Mouse (Mus musculus) adrenal gland, postnatal 36 days (tissue): Measurements from ENCODE around the gene Zfp592. TPM values are rescaled to one million over a fixed set of nuclear protein-coding genes. Genes with fewer than 3 reads are reported as not detected.

Experiments used
- DNase-seq, 2 experiments: peaks; one replicate each; pipeline ENCODE4 v3.0.0; 2021; ENCODE audit warnings: mixed read lengths in 1 of 2
- total RNA-seq, 2 experiments: library from RNA; stranded (reverse); gene quantifications; 2 replicates each; pipeline ENCODE4 v1.2.3; 2021

Zfp592 gene
- total RNA-seq, 2 experiments from 2014 or later: 21.9 to 34.3 TPM

DNA sequence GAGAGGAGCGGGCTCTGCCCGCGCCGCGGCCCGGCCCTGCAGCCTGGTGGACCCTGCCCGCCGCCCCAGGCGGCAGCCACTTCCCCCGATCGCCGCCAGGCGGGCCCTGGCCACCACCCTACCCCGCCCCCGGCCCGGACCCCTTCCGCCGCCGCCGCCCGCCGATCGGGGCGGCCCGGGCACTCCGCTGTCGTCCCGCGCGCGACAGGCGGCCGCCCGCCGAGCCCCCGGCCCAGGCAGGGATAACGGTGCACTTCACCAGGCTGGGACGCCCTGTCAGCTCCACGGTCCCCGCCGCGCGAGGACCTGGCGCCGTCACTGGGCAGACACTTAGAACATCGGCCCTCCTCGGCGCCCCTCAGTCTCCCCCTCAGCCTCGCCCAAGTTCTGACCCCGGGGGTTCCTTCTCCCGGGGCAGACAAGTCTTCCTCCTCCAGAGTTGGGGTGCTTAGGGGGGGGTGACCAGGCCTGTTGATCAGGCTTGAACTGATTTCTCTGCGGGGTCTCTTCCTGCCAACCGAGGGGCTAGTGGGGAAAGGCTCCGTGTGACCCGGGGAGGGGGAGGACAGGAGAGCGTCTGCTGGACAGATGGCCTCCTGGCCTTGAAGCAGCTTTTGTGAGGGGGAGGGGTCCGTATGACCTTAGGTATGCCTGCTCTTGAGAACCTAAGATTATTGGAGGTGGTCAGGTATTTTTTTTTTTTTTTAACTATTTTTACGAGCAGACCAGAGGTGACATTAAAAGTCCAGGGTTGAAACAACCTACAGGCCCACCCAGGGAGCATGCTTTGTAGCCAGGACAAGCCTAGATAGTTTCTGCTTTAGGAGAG, 567 bp downstream of the Zfp592 start:
- peak; percentile 64 to 80 for DNase-seq

GRCm38 (mm10) chr7:80994663-80995005, 1.2 kb downstream of the Zfp592 start:
- no peak for DNase-seq

DNA sequence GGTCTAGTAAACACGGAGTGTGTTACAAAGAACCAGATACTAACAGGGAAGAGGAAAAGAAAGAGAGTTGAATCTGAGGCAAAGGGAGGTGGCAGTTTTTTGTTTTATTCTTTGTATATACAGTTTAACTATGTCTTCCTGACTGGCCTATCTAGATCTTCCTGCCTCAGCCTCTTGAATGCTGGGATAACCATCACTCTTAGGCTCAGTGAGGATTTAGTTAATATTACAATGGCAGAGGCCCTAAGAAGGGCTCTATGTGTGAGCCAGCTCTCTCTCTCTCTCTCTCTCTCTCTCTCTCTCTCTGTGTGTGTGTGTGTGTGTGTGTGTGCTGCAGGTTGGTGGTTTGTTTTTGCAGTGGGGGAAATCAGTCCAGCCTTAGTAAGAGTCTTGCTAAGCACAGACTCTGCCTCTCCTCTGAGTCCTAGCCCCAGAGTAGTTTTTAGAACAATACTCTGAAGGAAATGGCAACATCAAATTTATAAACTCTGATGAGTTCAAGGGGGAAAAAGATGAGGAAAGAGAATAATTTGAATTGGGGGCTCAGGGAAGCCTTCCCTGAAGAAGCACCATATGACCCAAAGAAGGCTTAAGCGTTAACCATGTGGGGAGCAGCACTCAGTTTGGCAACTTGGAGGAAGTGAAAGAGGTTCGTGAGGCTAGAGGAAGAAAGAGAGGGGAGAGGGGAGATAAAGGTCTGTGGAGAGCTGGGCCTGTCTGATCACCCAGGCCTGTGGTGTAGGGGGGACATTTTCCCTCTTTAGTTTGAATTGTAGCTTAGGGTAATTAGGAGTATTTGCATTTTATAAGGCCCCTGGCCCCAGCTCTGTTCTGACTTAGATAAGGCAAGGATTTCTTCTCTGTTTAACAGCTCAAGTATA, 2.0 kb downstream of the Zfp592 start:
- no peak for DNase-seq

- peak; percentile 31 to 60 for DNase-seq
These were observed 4.3 kb downstream of the Zfp592 start for GRCm38 (mm10) chr7:80997776-80998175.

DNA sequence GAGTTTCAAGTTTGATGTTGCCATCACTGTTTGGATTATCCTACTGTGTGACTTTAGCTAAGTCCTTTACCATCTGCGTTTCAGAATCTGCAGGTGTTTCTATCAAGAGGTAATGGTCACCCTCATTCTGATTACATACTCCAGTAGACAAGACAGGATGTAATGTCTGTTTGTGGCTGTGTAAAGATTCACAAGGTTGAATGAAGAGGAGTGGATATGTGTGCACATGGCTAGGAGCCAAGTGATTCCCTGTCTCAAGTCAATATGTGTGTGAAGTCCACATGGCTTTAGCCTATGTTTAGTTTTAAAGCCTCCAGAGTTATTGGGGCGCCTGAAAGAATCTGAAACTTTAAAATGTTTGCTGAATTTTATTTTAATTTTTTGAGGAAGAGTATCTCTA, 6.1 kb downstream of the Zfp592 start:
- DNase-seq: no peak

DNA sequence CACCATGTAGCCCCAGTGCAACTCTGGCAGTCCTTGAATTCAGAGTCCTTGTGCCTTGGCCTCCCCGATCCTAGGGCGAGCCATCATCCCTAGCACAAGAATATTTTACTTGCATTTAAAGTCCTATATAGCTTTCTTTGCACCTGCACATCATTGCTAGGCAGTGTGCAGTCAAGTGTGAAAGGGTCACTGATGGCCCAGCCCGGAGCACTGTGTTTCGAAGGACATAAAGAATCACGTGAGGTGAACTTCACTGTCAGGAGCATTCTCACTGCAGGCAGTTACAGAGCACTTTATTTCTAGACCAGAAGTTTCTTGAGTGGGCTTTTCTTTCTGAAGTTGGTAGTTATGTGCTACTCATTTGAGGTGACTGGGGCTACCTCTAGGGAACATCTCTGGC, 8.4 kb downstream of the Zfp592 start:
- DNase-seq: no peak

DNA sequence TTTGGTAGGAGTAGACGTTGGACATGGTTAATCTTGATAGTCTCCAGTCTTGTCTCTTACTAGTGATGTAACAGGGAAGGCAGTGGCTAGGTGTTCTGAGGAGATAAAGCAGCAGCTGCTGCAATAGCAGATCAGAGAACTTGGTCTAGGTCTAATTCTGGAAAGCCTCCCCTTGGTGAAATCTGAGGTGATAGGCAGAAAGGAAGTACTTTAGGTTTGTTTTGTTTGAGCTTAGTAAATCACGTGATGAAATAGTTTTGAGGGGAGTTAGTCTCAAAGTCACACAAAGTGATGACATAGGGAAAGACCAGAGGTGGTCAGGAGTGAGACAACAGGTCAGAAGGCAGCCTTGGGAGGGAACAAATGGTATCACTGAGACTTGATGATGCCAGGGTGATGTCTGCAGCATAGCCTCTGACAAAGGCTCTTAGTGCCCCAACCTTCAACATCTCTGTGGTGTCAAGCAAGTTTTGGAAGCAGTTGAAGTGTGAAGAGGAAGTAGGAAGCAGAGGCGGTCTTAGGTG, 11.1 kb downstream of the Zfp592 start:
- DNase-seq: no peak

DNA sequence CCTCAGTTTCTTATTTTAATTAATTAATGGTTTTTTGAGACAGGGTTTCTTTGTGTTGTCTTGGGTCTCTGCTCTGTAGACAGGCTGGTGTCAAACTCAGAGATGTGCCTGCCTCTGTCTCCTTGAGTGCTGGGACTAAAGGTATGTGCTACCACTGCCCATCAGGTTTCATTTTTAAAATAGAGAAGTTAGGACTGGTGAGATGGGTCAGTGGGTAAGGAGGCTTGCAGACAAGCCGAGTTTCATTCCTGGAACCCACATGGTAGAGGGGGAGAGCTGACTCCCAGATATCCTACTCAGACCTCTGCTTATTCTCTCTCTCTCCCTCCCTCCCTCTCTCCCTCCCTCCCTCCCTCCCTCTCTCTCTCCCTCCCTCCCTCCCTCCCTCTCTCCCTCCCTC, 12.5 kb downstream of the Zfp592 start:
- DNase-seq: no peak

DNA sequence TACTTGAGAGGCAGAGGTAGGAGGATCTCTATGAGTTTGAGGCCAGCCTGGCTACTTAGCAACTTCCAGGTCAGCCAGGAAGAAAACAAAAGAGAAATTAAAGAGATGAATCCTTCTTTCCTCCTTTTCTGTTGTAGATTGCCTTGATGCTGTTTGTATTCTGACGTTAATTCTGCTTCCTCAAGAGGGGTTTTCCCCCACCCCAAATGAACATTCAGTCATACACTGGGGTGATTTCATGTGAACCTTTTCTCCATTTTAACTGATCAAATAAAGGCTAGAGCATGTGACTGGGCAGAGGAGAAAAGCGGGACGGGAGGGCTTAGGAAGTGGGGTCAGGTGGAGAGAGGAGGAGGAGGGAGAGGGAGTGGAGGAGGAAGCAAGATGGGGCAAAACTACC, 14.8 kb downstream of the Zfp592 start:
- no peak for DNase-seq

GRCm38 (mm10) chr7:81011576-81011975, 18.1 kb downstream of the Zfp592 start:
- DNase-seq: no peak

- no peak for DNase-seq
These were observed 26.8 kb downstream of the Zfp592 start for GRCm38 (mm10) chr7:81020307-81020706.

- DNase-seq: no peak
These were observed 29.2 kb downstream of the Zfp592 start for GRCm38 (mm10) chr7:81022731-81023130.

GRCm38 (mm10) chr7:81024118-81024517, 30.6 kb downstream of the Zfp592 start:
- DNase-seq: no peak

GRCm38 (mm10) chr7:81024651-81025050, 31.2 kb downstream of the Zfp592 start:
- no peak for DNase-seq

DNA sequence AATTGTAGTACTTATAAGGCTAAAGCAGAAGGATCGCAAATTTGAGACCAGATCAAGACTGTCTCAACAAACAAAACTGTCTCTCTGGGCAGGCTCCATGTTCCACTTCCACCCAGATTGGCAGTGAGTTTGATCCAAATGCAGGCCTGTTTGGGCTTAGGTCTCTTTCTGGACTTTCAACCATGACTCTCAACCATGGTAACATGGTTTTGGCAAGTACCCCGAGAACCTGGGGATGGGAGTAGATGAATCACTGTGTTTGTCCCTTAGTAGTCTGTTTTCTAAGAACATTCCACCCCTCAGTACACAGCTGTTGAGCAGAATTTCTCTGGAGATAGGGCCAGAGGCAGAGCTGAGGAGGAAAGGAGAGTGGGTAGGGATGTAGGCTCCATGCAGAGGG, 32.3 kb downstream of the Zfp592 start:
- no peak for DNase-seq

DNA sequence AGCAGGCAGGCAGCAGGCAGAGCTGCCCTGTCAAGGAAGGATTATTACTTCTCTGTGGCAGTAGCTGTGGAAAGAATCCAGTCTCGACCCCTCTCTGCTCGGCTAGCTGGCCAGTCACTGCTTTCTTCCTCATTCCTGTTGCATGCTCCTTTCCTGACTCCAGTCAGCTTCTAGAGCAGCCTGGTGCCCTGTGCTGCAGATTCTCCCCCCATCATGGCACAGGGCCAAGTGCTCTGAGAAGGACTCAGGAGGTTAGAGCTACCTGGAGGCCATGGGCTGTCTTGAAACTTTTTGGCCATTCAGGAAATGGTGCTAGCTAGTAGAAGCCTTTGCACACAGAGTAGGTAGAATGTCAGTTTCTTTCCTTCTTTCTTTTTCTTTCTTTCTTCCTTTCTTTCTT, 46.2 kb downstream of the Zfp592 start:
- DNase-seq: no peak

DNA sequence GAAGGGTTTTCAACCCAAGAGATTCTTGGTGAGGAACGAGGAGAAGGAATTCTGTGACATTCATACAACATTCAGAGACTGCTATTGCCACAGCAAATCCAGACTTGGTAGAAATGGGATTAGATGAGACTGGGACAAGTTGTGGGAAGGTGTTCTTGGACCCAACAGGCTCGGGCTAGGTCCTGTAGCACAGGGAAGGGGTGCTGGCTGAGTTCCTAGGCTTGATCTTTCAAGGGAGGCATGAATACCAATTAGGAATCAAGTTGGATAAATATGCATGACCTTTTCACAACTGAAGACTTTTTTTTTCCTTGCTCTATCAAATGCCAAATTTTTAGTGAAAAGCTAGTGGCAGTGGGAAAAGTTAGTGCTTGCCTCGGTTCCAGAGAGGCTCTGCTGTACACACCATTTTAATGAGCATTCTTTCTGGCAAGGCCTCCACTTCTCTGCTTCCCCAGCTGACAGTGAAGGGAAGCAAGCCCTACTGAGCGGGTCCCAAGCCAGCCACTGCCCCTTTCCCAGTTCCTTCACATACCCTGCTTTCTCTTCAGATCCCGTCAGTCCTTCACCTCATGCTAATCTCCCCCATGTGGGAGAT, 49.6 kb downstream of the Zfp592 start:
- no peak for DNase-seq

GRCm38 (mm10) chr7:81047847-81048246, 54.4 kb downstream of the Zfp592 start:
- DNase-seq: no peak

GRCm38 (mm10) chr7:81048513-81048912, 55.0 kb downstream of the Zfp592 start:
- peak; percentile 55 to 58 for DNase-seq

GRCm38 (mm10) chr7:81049966-81050365, 56.5 kb downstream of the Zfp592 start:
- no peak for DNase-seq

DNA sequence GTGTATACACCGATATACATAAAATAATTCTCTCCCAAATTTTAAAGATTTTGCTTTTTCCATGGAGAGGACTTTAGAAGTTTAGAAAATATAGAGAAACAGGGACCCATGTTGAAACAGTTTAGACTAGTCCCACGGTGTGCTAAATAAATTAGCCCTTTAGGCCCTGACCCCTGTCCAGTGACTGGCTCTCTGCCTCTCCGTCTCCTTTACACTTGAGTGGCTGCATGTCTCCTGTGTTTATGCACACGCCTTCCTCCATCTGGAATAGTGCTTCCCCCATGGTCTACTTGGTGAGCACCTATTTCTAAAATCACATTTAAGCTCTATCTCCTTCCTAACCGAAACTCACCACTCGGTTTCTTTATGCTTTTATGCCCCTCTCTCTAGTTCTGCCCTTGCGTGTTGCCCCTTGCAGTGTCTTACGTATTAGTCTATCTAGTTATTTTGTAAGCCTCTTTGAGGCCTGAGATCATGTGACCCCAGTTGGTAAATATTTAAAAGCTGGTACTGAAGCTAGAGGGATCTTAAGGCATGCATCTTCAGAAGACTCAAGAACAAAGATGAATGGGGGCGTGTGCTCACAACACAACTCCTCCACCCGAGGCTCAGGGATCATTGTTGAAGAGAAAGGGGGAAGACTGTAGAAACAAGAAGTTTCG, 62.4 kb downstream of the Zfp592 start:
- no peak for DNase-seq

DNA sequence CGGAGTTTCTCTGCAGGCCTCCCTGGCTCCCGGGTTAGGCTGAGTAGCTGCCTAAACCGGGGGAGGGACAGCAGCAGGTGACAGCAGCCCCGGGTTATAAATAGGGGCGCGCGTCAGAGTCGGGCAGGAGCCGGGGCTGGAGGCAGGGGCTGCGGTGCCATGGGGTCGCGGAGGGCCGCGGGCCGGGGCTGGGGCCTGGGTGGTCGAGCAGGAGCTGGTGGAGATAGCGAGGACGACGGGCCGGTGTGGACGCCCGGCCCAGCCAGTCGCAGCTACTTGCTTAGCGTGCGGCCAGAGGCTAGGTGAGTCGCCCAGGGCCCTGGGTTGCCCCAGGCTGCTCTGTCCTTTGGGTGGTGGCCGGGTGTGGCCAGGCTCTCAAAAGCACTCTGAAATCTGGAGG, 64.0 kb downstream of the Zfp592 start, which contains the start of gene Alpk3:
Alpk3 (plus strand) TSS at position 130 of the 400 bp plus-strand sequence.
- DNase-seq: no peak
